Mouse (Mus musculus) E14TG2a.4 (cell line): ENCODE data around the gene Xxylt1.

Source experiments
- H3K27me3 ChIP-seq: 2 replicates; pipeline ENCODE4 v1.6.1; 2014; ENCODE audit warnings: low read length, control low read depth; ENCODE audit not compliant: insufficient read depth
- H3K36me3 ChIP-seq: 2 replicates; pipeline ENCODE4 v1.6.1; 2014; ENCODE audit warnings: low read length, control low read depth; ENCODE audit not compliant: insufficient read depth
- H3K4me1 ChIP-seq: replicated peaks from 2 replicates; pipeline ENCODE4 v1.6.1; 2014; ENCODE audit warnings: low read depth, low read length, control low read depth
- H3K4me3 ChIP-seq: replicated peaks from 2 replicates; pipeline ENCODE4 v1.5.1; 2014; ENCODE audit warnings: mild to moderate bottlenecking, low read length
- H3K9me3 ChIP-seq: 2 replicates; pipeline ENCODE4 v1.6.1; 2014; ENCODE audit warnings: low read length, control low read depth
- CTCF ChIP-seq: conservative IDR thresholded peaks from 2 replicates; pipeline ENCODE4 v1.5.1; 2014; ENCODE audit warnings: low read length
- NANOG ChIP-seq: IDR thresholded peaks from 2 replicates; pipeline ENCODE4 v1.6.1; 2014; ENCODE audit warnings: borderline replicate concordance, low read length, mixed read lengths
- POU5F1 ChIP-seq: IDR thresholded peaks from 2 replicates; pipeline ENCODE4 v1.6.1; 2014; ENCODE audit warnings: low read length, borderline replicate concordance

Gene Xxylt1

DNA sequence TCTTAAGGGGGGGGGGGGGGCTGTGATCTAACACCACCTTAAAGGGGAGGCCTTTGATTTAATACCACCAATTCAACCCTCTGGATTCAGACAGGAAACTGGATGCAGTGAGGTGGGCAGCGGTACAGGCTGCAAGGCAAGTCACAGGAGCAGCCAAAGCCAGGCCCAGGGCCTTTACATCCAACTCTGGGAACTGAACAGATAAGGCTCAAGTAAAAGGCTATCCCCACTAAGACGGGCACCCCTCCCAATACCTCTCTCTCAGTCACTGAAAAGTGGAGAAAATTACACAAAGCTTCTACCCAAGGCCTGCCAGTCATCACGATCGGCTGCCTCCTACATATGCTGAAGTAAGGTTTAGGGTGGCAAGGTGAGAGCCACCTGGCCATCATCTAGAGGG is 21.5 kb downstream of the Xxylt1 start:
- H3K4me3 ChIP-seq = no peak overlapping the region
- H3K9me3 ChIP-seq = no peaks in the 10 kb centered on the region
- TF ChIP-seq NANOG (no peak), POU5F1 (no peak), CTCF (no peak)
- H3K36me3 ChIP-seq = peaks cover 4% of the 10 kb centered on the region; the same call in 1 of the 2 replicates
- H3K27me3 ChIP-seq = no peaks in the 10 kb centered on the region
- H3K4me1 ChIP-seq = peaks cover 15% of the 10 kb centered on the region

DNA sequence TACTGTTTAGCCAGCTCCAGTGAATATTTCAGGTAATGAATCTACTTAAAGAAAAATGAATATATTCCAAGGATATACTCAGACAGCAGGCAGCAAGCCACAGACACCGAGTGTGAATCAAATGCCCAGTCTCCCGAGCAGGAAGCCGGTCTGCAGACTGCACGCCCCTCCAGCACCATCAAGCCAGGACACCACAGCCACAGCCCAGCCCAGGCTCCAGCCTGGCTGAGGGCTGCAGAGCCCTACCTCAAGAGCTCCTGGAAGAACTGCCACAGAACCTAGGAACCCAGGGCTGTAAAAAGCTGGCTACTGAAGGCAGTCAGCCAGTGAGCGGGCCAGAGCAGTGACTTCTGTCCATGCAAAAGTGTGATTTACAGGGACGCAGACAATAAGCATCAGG is 28.4 kb downstream of the Xxylt1 start:
- H3K9me3 ChIP-seq = no peaks in the 10 kb centered on the region
- TF ChIP-seq CTCF (no peak), POU5F1 (no peak), NANOG (no peak)
- H3K4me3 ChIP-seq = no peak overlapping the region
- H3K27me3 ChIP-seq = no peaks in the 10 kb centered on the region
- H3K4me1 ChIP-seq = peaks cover 15% of the 10 kb centered on the region
- peaks cover 19% of the 10 kb centered on the region for H3K36me3 ChIP-seq

DNA sequence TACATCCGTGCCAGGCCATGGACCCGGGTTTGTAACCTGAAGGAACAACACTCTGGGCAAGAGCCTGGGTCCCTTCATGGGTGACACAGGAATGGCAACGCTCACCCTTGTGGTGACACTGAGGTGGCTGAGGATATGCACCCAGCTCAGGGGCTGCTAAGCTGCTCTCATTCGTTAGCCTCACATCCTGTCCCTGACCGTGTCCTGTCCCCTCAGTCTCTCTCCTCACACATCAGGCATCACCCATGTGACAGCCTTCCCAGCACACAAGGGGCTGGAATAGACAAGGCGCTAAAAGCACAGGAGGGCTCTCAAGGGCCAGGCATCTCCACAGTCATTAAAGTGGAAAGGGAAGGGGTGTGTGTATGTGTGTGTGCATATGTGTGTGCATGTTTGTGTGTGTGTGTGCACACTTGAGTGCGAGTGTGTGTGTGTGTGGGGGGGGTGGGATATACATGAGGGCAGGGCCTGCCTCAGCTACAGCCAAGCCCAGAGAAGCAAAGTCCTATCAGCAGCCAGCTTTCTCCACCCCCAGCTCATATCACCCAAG is 29.0 kb downstream of the Xxylt1 start:
- Histone ChIP-seq H3K4me1 (peaks cover 15% of the 10 kb centered on the region), H3K27me3 (no peaks in the 10 kb centered on the region), H3K4me3 (no peak overlapping the region), H3K9me3 (no peaks in the 10 kb centered on the region), H3K36me3 (peaks cover 23% of the 10 kb centered on the region)
- TF ChIP-seq NANOG (no peak), CTCF (no peak), POU5F1 (no peak)

DNA sequence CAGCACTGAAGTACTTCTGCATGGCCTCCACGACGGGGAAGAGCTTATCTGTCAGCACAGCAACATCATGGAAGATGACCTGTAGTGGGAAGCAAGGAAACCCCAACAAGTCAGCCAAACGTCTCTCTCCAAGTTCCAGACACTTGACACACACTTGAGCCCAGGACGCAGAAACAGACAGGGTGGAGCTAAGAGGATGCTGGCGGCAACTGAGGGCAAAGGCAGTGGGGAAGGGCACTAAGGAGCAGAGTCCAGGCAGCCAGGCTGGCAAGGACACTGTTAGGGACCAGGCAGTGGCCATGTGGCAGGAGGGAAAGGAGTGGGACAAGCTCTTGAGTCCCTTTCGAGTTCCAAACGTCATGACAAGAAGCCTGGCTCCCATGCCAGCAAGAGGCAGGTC is 30.5 kb downstream of the Xxylt1 start:
- H3K4me1 ChIP-seq = peaks cover 20% of the 10 kb centered on the region
- no peaks in the 10 kb centered on the region for H3K27me3 ChIP-seq
- peaks cover 32% of the 10 kb centered on the region for H3K36me3 ChIP-seq
- TF ChIP-seq POU5F1 = no peak
- TF ChIP-seq NANOG = no peak
- TF ChIP-seq CTCF = no peak
- no peak overlapping the region for H3K4me3 ChIP-seq
- H3K9me3 ChIP-seq = no peaks in the 10 kb centered on the region

DNA sequence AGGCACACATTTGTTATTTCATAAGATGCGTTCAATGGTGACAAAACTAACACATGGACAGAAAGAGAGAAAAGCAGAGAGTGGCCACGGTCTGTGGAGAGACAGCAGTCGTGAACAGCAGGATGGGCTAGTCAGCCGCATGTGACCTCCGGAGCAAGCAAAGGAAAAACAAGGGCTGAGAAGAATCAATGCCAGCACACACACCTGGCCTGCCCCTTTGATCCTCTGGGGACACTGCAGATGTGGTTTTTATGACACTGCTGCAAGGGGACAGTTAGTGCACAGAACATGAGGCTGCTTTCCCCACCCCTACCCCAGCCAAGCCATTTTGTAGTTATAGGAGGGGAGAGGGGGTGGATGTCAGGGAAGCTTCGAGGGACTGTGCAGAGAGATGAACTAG is 33.0 kb downstream of the Xxylt1 start:
- Histone ChIP-seq H3K4me1 (peaks cover 22% of the 10 kb centered on the region), H3K27me3 (no peaks in the 10 kb centered on the region), H3K4me3 (no peak overlapping the region), H3K9me3 (no peaks in the 10 kb centered on the region), H3K36me3 (peaks cover 29% of the 10 kb centered on the region)
- no peak for TF ChIP-seq POU5F1
- no peak for TF ChIP-seq CTCF
- no peak for TF ChIP-seq NANOG

DNA sequence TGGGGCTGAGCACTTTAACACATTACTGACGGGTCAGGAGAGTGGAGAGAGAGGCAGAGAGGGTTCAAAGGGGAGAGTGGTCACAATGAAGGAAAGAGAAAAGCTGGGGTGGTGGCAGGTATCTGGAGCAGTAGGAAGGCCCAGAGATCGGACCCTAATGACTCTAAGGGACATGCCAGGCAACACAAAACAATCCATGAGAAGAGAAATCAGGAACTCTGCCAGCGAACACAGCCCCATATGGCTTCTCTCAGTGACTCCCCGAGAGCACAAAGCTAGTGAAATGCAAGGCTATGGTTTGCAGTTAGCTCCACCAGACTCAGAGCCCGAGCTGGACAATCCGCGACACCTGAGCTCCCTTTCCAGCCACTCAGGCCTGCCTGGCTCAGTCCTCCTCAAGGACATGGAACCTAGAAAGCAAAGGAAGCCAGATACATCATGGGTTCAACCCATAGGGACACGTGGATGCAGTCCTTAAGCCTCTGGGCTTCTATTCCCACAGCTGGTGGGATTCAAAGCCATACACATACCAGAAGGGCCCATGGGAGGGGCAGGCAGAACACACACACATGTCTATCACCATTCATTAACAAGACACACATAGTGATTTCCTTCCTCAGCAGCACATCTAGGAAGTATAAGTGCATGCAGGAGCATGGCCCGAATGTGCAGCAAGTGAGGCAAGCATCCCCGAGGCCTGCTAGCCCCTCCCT is 33.9 kb downstream of the Xxylt1 start:
- H3K4me1 ChIP-seq = peaks cover 22% of the 10 kb centered on the region
- peaks cover 35% of the 10 kb centered on the region for H3K36me3 ChIP-seq
- H3K27me3 ChIP-seq = no peaks in the 10 kb centered on the region
- TF ChIP-seq NANOG (no peak), CTCF (no peak), POU5F1 (no peak)
- no peaks in the 10 kb centered on the region for H3K9me3 ChIP-seq
- H3K4me3 ChIP-seq = no peak overlapping the region

DNA sequence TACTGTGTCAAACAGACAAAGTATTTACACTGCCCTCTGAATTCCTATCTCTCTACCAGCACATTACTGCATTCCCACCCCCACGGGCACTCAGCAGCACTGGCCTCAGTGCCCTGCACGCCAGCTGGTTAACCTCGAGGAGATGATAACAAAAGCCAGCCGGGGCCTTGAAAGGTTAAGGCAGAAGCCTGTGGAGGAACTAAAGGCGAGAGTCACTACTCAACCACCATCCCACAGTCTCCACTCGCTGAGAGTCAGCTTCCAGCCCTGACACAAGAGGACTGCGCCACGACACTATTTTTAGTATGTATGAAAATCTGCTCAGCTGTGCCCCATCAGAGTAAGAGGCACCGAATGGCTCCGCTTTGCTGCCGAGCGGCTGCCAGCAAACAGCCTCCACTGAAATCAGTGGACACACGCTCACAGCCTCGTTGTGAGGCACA is 35.0 kb downstream of the Xxylt1 start:
- TF ChIP-seq NANOG (no peak), POU5F1 (no peak), CTCF (no peak)
- Histone ChIP-seq H3K4me3 (no peak overlapping the region), H3K36me3 (peaks cover 35% of the 10 kb centered on the region), H3K4me1 (peaks cover 11% of the 10 kb centered on the region), H3K9me3 (no peaks in the 10 kb centered on the region), H3K27me3 (no peaks in the 10 kb centered on the region)

DNA sequence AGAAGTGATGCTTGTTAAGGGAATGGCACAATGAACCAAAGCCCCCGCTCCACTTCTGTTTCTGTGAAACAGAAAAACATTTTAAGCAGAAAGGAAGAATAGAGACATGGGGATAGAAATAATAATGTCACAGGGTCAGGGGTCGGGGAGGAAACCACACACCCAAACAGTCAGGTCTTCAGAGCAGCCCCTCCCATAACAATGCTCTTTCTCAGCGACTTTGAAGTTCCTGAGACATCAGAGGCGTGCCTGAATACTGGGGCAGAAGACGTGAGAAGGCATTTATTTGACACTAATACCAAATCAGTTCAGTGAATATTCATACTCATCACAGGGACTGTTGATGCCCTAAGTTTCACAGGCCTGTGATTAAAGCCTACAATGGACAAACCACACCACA is 36.0 kb downstream of the Xxylt1 start:
- peaks cover 30% of the 10 kb centered on the region for H3K36me3 ChIP-seq
- H3K27me3 ChIP-seq = no peaks in the 10 kb centered on the region
- H3K9me3 ChIP-seq = no peaks in the 10 kb centered on the region
- TF ChIP-seq CTCF = no peak
- no peak for TF ChIP-seq POU5F1
- TF ChIP-seq NANOG = no peak
- H3K4me1 ChIP-seq = peaks cover 7% of the 10 kb centered on the region
- no peak overlapping the region for H3K4me3 ChIP-seq

DNA sequence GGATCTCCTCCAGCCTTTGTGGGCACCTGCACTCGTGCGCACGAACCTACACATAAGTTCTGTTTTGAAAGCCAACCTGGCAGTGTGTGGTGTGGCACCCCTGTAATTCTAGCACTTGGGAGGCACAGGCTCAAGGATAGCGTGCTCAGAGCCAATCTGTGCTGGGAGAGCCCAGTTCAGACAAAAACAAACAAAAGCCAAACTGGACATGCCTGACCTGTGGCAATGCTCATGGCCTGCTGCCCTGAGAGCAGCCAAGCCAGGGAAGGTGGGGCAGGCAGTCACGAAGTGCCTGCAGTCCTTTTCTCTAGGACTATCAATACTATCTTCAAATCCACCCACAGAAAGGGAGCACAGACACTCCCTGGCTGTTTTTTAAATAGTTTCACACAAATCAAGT is 38.1 kb downstream of the Xxylt1 start:
- Histone ChIP-seq H3K36me3 (peaks cover 21% of the 10 kb centered on the region; the same call in 1 of the 2 replicates), H3K4me3 (no peak overlapping the region), H3K27me3 (no peaks in the 10 kb centered on the region), H3K9me3 (peaks cover 7% of the 10 kb centered on the region), H3K4me1 (peaks cover 7% of the 10 kb centered on the region)
- no peak for TF ChIP-seq POU5F1
- TF ChIP-seq CTCF = no peak
- no peak for TF ChIP-seq NANOG
